Mouse (Mus musculus) forebrain, embryonic 14.5 days (tissue): ENCODE measurements around the gene Gm49416. TPM values are rescaled to one million over a fixed set of nuclear protein-coding genes. Genes with fewer than 3 reads are reported as not detected.

Experiments used
- ATAC-seq: fragments of 200-750 bp; cut with Nextera tagmentation; 2 replicates; pipeline ENCODE4 v1.8.0; 2017; ENCODE audit warnings: mild to moderate bottlenecking, moderate library complexity
- DNase-seq: peaks from one replicate; pipeline ENCODE4 v3.0.0-alpha.2; 2015; ENCODE audit warnings: low spot score
- H3K27ac ChIP-seq: fragments of 300-500 bp; sonication (generic); 2 replicates; pipeline ENCODE4 v1.5.1; 2014; ENCODE audit warnings: low read depth, mild to moderate bottlenecking, control low read depth, low read length, moderate library complexity
- H3K27me3 ChIP-seq: fragments of 300-500 bp; sonication (generic); replicated peaks from 2 replicates; pipeline ENCODE4 v1.6.1; 2014; ENCODE audit warnings: low read length, control low read depth, mixed read lengths; ENCODE audit not compliant: control insufficient read depth, insufficient read depth
- H3K36me3 ChIP-seq: fragments of 300-500 bp; sonication (generic); 2 replicates; pipeline ENCODE4 v1.6.1; 2014; ENCODE audit warnings: low read length, control low read depth; ENCODE audit not compliant: control insufficient read depth, insufficient read depth
- H3K4me1 ChIP-seq: fragments of 300-500 bp; sonication (generic); 2 replicates; pipeline ENCODE4 v1.6.1; 2014; ENCODE audit warnings: antibody characterized with exemption, low read length, control low read depth; ENCODE audit not compliant: control insufficient read depth, insufficient read depth
- H3K4me2 ChIP-seq: fragments of 300-500 bp; sonication (generic); 2 replicates; pipeline ENCODE4 v1.6.1; 2014; ENCODE audit warnings: mild to moderate bottlenecking, control low read depth, low read length
- H3K4me3 ChIP-seq: fragments of 300-500 bp; sonication (generic); 2 replicates; pipeline ENCODE4 v1.5.1; 2014; ENCODE audit warnings: low read depth, low read length, control low read depth
- H3K9ac ChIP-seq: fragments of 300-500 bp; sonication (generic); 2 replicates; pipeline ENCODE4 v1.6.1; 2014; ENCODE audit warnings: mild to moderate bottlenecking, low read length, control low read depth, moderate library complexity
- H3K9me3 ChIP-seq: fragments of 300-500 bp; sonication (generic); replicated peaks from 2 replicates; pipeline ENCODE4 v1.6.1; 2016; ENCODE audit warnings: low read length, control low read depth, mixed read lengths; ENCODE audit not compliant: control insufficient read depth
- WGBS: fragments of 180-500 bp; shearing (Covaris S2); extraction: QIAGEN DNeasy Blood & Tissue Kit; methylation state at CpG from one replicate; pipeline ENCODE4 v1.1.7; 2014; 5-methylcytosine and 5-hydroxymethylcytosine counted together
- polyA plus RNA-seq: library from polyadenylated mRNA; unstranded; fragments of >200 nt; fragmentation: Nextera tagmentation; extraction: Ambion mirVana; gene quantifications from 2 replicates; pipeline ENCODE4 v1.2.1, GENCODE M21; 2014

The Gm49416 gene
- polyA plus RNA-seq, 1 experiment from 2014 or later, result not detected

- no peaks in the 10 kb centered on the region for H3K27me3 ChIP-seq
- WGBS, result 83% methylated on average over 15 of the region's 15 CpGs
- H3K4me3 ChIP-seq, result no peak overlapping the region
- H3K36me3 ChIP-seq, result peaks cover 17% of the 10 kb centered on the region
- peak overlapping the region; percentile 99 for H3K9ac ChIP-seq
- H3K4me1 ChIP-seq, result peaks cover 25% of the 10 kb centered on the region
- DNase-seq, result no peak
- H3K27ac ChIP-seq, result peak overlapping the region; percentile 95; the same call in 1 of the 2 replicates
- no peak for ATAC-seq
- no peak overlapping the region; the same call in 1 of the 2 replicates for H3K4me2 ChIP-seq
- H3K9me3 ChIP-seq, result no peaks in the 10 kb centered on the region
These were observed 51.9 kb downstream of the Gm49416 start for GRCm38 (mm10) chr19:8940526-8941133.

DNA sequence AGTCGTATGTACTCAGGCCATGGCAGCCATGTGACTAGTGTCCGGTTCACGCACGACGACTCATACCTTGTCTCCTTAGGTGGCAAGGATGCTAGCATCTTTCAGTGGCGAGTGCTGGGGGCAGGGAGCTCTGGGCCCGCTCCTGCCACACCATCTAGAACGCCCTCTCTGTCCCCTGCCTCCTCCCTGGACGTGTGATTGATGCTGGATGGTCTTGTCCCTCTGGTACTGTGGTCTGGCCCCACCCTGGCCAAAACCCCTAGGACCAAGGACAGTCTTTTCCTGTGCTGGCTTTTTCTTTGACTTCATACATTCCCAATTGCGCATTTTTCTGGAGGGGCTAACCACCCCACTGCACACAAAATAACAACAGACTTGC, 52.4 kb downstream of the Gm49416 start:
- DNase-seq (no peak), ATAC-seq (peak; percentile 25; the same call in 1 of the 2 replicates)
- peak overlapping the region; percentile 99 for H3K9ac ChIP-seq
- H3K36me3 ChIP-seq, result peaks cover 22% of the 10 kb centered on the region
- peak overlapping the region; percentile 99 for H3K4me3 ChIP-seq
- H3K4me2 ChIP-seq, result peak overlapping the region; percentile 68
- H3K9me3 ChIP-seq, result no peaks in the 10 kb centered on the region
- H3K27ac ChIP-seq, result peak overlapping the region; percentile 95
- WGBS, result 25% methylated on average over 10 of the region's 10 CpGs
- no peaks in the 10 kb centered on the region for H3K27me3 ChIP-seq
- H3K4me1 ChIP-seq, result peaks cover 25% of the 10 kb centered on the region

DNA sequence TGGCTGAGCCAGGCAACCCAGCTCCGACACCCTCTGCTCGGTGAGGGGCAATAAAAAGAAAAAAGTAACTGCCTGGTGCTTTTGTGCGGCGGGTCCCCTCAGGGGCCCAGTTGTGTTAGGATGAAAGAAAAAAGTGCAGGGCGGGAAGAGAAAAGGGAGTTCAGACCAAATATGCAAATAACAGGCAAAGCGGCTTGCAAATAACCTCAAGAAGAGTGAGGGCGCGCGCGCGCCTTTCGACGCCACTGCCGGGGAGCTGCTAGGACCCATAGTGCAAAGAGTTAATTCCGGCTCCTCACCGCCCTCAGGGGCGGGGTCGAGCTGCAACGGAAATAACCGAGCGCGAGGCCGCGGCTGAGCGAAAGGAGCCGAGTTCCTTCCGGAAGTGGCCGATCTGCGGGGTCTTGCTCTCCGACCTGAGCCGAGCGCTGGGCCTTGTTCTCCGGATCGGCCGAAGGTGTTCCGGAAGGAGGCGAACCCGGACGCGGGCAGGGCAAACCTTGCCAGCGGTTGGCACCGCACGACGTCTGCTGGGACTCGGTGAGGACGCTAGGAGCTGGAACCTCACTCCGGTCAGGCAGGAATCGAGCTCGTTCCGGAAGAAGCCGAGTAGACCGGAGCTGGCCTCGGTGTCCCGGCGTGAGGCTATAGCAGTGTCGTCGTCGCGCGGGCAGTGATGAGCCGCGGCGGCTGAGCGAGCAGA, 52.9 kb downstream of the Gm49416 start, which contains the start of gene Mta2:
Gene Mta2 (plus strand): TSS at position 361 of the 703 bp plus-strand sequence.
- DNase-seq, result peak; percentile 98
- WGBS, result under 1% methylated on average over 64 of the region's 64 CpGs
- H3K27me3 ChIP-seq, result no peaks in the 10 kb centered on the region
- H3K9ac ChIP-seq, result peak within 1 kb of the TSS; percentile 99
- H3K4me2 ChIP-seq, result peak within 1 kb of the TSS; percentile 68
- peaks cover 25% of the 10 kb centered on the region for H3K4me1 ChIP-seq
- H3K27ac ChIP-seq, result peak within 1 kb of the TSS; percentile 95
- ATAC-seq, result peak; percentile 96
- H3K9me3 ChIP-seq, result no peaks in the 10 kb centered on the region
- H3K4me3 ChIP-seq, result peak within 1 kb of the TSS; percentile 99
- H3K36me3 ChIP-seq, result peaks cover 27% of the 10 kb centered on the region

DNA sequence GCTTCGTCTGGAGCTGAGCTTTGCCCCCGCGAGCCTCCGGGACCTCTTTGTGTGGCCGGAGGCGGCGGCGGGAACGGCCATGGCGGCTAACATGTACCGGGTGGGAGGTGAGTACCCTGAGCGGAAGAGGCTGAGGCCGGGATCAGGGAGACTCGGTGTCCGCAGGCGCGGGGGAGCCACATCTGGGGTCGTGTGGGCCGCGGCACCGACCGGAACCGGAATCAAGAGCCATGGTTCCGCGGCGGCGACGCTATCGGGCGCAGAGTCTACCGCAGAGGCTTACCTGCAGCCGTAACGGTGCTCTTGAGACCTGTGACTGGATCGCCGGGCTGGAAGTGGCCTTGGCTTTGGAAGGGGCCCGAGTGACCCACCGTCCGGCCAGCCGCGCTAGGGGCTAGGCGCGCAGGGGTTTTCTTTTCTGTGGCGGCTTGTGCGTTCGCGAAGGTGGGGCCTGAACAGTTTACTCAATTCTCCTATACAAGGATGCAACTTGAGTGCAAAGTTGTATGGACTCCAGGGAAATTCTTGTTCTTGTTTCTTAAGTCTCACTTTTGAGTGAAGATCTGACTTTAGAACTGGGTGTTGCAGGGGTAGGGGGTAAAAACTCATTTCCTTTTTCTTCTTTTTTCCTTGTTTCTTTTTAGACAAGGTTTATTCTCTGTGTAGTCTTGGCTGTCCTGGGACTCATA, 53.7 kb downstream of the Gm49416 start:
- Histone ChIP-seq H3K9ac (peak overlapping the region; percentile 99), H3K36me3 (peaks cover 34% of the 10 kb centered on the region), H3K27ac (peak overlapping the region; percentile 95), H3K27me3 (no peaks in the 10 kb centered on the region), H3K4me3 (peak overlapping the region; percentile 99), H3K4me1 (peaks cover 25% of the 10 kb centered on the region), H3K9me3 (no peaks in the 10 kb centered on the region), H3K4me2 (peak overlapping the region; percentile 68)
- WGBS, result 0% methylated on average over 46 of the region's 46 CpGs
- ATAC-seq (peak; percentile 35), DNase-seq (no peak)

GRCm38 (mm10) chr19:8943047-8943446, 54.3 kb downstream of the Gm49416 start:
- H3K36me3 ChIP-seq, result peaks cover 41% of the 10 kb centered on the region
- 65% methylated on average over 2 of the region's 2 CpGs for WGBS
- H3K4me2 ChIP-seq, result peak overlapping the region; percentile 68
- H3K4me1 ChIP-seq, result peaks cover 25% of the 10 kb centered on the region
- no peaks in the 10 kb centered on the region for H3K9me3 ChIP-seq
- peak overlapping the region; percentile 99 for H3K9ac ChIP-seq
- DNase-seq (no peak), ATAC-seq (no peak)
- H3K27ac ChIP-seq, result no peak overlapping the region
- peak overlapping the region; percentile 99 for H3K4me3 ChIP-seq
- no peaks in the 10 kb centered on the region for H3K27me3 ChIP-seq

GRCm38 (mm10) chr19:8944062-8944461, 55.3 kb downstream of the Gm49416 start:
- peaks cover 51% of the 10 kb centered on the region for H3K36me3 ChIP-seq
- no peak overlapping the region for H3K4me3 ChIP-seq
- ATAC-seq, result no peak
- no peaks in the 10 kb centered on the region for H3K27me3 ChIP-seq
- peak overlapping the region; percentile 22; the same call in 1 of the 2 replicates for H3K9ac ChIP-seq
- no peak for DNase-seq
- H3K9me3 ChIP-seq, result no peaks in the 10 kb centered on the region
- H3K4me1 ChIP-seq, result peaks cover 25% of the 10 kb centered on the region
- WGBS, result 52% methylated on average over 5 of the region's 5 CpGs
- H3K27ac ChIP-seq, result peak overlapping the region; percentile 30; the same call in 1 of the 2 replicates
- H3K4me2 ChIP-seq, result peak overlapping the region; percentile 68; the same call in 1 of the 2 replicates

- Histone ChIP-seq H3K4me2 (peak overlapping the region; percentile 33; the same call in 1 of the 2 replicates), H3K9ac (peak overlapping the region; percentile 46), H3K27ac (no peak overlapping the region), H3K4me3 (no peak overlapping the region), H3K27me3 (no peaks in the 10 kb centered on the region), H3K4me1 (peaks cover 25% of the 10 kb centered on the region), H3K9me3 (no peaks in the 10 kb centered on the region), H3K36me3 (peaks cover 56% of the 10 kb centered on the region)
- peak; percentile 71 for DNase-seq
- ATAC-seq, result no peak
- 31% methylated on average over 5 of the region's 5 CpGs for WGBS
These were observed 56.0 kb downstream of the Gm49416 start for GRCm38 (mm10) chr19:8944750-8945149.
